Mouse (Mus musculus) kidney, adult 2 months (tissue): ENCODE measurements around the gene Gatd1.

ENCODE experiments used
- CTCF ChIP-seq: fragments of 200-500 bp; conservative IDR thresholded peaks from 2 replicates; pipeline ENCODE4 v1.5.1; 2011; ENCODE audit warnings: low read depth, mild to moderate bottlenecking, control low read depth, low read length, moderate library complexity, mixed read lengths; ENCODE audit not compliant: insufficient read depth, insufficient read length
- POLR2A ChIP-seq: fragments of 200-500 bp; IDR thresholded peaks from one replicate; pipeline ENCODE4 v1.6.1; 2011; ENCODE audit warnings: low read depth, low read length, control low read depth

DNA sequence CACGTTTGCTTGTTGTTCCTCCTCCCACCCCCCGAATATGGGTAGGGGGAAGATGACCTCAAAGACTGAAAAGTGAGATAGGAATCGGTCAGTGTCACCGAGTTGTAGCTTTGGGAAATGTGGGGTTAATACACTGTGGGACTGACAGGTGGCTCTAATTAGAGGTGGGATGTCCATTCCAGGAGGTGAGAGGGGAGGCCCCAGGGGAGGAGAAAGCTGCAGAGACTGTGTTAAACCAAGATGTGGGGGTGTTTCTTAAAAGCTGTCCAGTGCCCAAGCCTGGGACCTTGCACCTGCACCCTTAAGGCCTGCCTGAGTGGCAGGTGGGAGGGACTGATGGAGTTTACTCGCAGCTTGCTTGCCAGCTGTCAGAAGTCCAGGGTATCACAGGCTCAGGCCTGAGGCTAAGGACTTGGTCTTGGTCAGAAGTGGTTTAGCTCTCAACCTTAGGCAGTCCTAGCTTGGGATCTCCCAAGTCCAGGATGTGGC lies 48.4 kb upstream of the Gatd1 start:
- TF ChIP-seq POLR2A (no peak), CTCF (no peak)
